In the genomic region with DNA sequence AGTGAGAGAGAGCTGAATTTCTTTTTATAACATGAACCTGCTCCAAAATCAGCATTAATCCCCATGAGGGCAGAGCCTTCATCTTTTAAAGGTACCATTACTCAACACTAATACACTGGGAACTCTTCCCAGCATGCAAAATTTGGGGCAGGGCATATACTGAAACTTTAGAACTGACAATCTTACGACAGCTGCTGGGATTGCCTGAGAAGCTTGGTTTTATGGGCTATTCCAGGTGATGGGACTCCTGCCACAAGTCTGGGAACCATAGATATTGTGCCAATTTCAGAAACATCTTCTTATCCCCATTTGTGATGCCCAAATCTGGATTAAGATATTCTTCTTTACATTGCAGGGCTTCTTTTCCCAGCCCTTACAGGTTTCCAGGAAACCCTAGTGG, we compare ENCODE assay signal across 25 mouse cellular contexts.
"Had no signal": no experiment of that assay in that cellular context is flagged by ENCODE, and none has a peak within 500 bp of the region (broad histone marks: within the 10 kb centered on the region; RNA-seq: fewer than 3 reads in every experiment).

No protein-coding gene starts in this region.

- H3K4me2 ChIP-seq: heart, embryonic 12.5 days; hindbrain, embryonic 13.5 days; hindbrain, embryonic 15.5 days; kidney, embryonic 15.5 days; liver, embryonic 12.5 days had no signal

- H3K27me3 ChIP-seq: heart, embryonic 12.5 days; heart, embryonic 15.5 days; hindbrain, embryonic 13.5 days; hindbrain, embryonic 15.5 days; kidney, embryonic 15.5 days; limb, embryonic 13.5 days; limb, embryonic 15.5 days had no signal

- H3K9me3 ChIP-seq: heart, embryonic 12.5 days; heart, embryonic 15.5 days; hindbrain, embryonic 13.5 days; hindbrain, embryonic 15.5 days; kidney, embryonic 15.5 days; limb, embryonic 13.5 days; limb, embryonic 15.5 days; liver, embryonic 12.5 days had no signal

- H3K27ac ChIP-seq: hindbrain, embryonic 13.5 days; hindbrain, embryonic 15.5 days; hindbrain, postnatal 0 days; kidney, postnatal 0 days; limb, embryonic 13.5 days; limb, embryonic 15.5 days; liver, embryonic 12.5 days; liver, embryonic 14.5 days had no signal

- ATAC-seq: hindbrain, postnatal 0 days; intestine, embryonic 16.5 days; liver, embryonic 12.5 days had no signal

- H3K9ac ChIP-seq: heart, embryonic 12.5 days; heart, embryonic 15.5 days; hindbrain, embryonic 13.5 days; hindbrain, embryonic 15.5 days; kidney, embryonic 15.5 days; limb, embryonic 13.5 days; limb, embryonic 15.5 days; liver, embryonic 12.5 days; liver, embryonic 14.5 days had no signal

- H3K4me1 ChIP-seq: liver, embryonic 12.5 days had no signal

- H3K36me3 ChIP-seq: heart, embryonic 12.5 days; heart, embryonic 15.5 days; hindbrain, embryonic 13.5 days; hindbrain, embryonic 15.5 days; kidney, embryonic 15.5 days; limb, embryonic 13.5 days; limb, embryonic 15.5 days; liver, embryonic 12.5 days had no signal

- DNase-seq: gastrocnemius, postnatal 25 days; heart, adult 11 months; heart, adult 2 months; heart, postnatal 14 days; heart, postnatal 36 days; kidney, adult 11 months; kidney, adult 2 months; kidney, adult 9 months; kidney, postnatal 14 days; kidney, postnatal 36 days; layer of hippocampus, adult 9-11 months; layer of hippocampus, postnatal 36 days; left cerebral cortex, postnatal 4 days had no signal

- H3K4me3 ChIP-seq: heart, adult 2 months; heart, embryonic 12.5 days; heart, embryonic 15.5 days; hindbrain, embryonic 13.5 days; hindbrain, embryonic 15.5 days; kidney, embryonic 15.5 days; limb, embryonic 13.5 days; limb, embryonic 15.5 days; liver, embryonic 12.5 days had no signal
